Mouse (Mus musculus) brown adipose tissue, adult 24 weeks (tissue): ENCODE measurements around the gene Crygb. TPM values are rescaled to one million over a fixed set of nuclear protein-coding genes. Genes with fewer than 3 reads are reported as not detected.
"Not testable (repeated sequence)": the region's sequence is repeated elsewhere in the genome, so short reads cannot be mapped to it uniquely, and the experiment has no call there.

Experiments used
- H3K27ac ChIP-seq: fragments of 200-500 bp; replicated peaks from 2 replicates; pipeline ENCODE4 v1.5.1; 2012; ENCODE audit warnings: low read depth, mild to moderate bottlenecking, low read length
- H3K4me1 ChIP-seq: fragments of 200-500 bp; 2 replicates; pipeline ENCODE4 v1.6.1; 2012; ENCODE audit warnings: low read length, mixed read lengths; ENCODE audit not compliant: control insufficient read depth, insufficient read depth, insufficient read length
- H3K4me3 ChIP-seq: fragments of 200-500 bp; 2 replicates; pipeline ENCODE4 v1.5.1; 2012; ENCODE audit warnings: low read depth, mild to moderate bottlenecking, low read length, moderate library complexity; ENCODE audit not compliant: insufficient read depth
- polyA plus RNA-seq: library from polyadenylated mRNA; stranded (reverse); fragments of >200 nt; gene quantifications from 2 replicates; pipeline ENCODE4 v1.2.4, GENCODE M21; 2012; ENCODE audit not compliant: missing spikeins, insufficient read depth, insufficient read length

The Crygb gene
- polyA plus RNA-seq, 1 experiment: not detected

DNA sequence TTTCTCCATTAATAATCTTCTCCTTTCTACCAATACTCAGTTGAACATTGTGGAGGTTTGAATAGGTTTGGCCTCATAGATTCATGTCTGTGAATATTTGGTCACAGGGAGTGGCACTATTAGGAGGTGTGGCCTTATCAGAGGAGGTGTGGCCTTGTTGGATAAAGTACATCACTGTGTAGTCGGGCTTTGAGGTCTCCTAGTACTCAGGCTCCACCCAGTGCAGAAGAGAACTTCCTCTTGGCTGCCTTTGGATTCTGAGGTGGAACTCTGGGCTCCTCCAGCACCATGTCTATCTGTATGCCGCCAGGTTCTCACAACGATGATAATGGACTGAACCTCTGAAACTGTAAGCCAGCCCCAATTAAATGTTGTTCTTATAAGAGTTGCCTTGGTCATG, 14.9 kb upstream of the Crygb start:
- Histone ChIP-seq H3K4me1 (no peaks in the 10 kb centered on the region), H3K4me3 (no peak overlapping the region), H3K27ac (no peak overlapping the region)

DNA sequence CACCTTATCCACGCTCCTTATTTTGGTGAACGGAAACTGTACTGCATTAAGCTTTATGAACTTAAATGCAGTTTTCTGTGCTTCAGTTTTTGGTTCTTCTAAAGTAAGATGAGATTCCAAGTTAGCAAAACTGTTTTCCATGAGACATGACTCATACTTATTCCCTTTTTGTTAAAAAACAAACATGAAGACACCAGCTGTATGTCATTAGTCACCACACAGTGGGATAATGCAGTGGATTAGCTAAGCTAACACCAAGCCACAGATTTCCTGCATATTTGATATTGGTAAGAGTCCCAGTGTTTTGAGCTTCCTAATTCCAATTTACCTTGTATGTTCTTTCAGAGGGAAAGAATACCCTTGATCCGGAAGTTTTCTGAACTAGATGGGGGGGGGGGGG, 9.5 kb upstream of the Crygb start:
- Histone ChIP-seq H3K4me3 (no peak overlapping the region), H3K4me1 (no peaks in the 10 kb centered on the region), H3K27ac (no peak overlapping the region)

- Histone ChIP-seq H3K27ac (no peak overlapping the region), H3K4me1 (no peaks in the 10 kb centered on the region), H3K4me3 (no peak overlapping the region)
Observed at GRCm38 (mm10) chr1:65090370-65090769, 8.3 kb upstream of the Crygb start.

DNA sequence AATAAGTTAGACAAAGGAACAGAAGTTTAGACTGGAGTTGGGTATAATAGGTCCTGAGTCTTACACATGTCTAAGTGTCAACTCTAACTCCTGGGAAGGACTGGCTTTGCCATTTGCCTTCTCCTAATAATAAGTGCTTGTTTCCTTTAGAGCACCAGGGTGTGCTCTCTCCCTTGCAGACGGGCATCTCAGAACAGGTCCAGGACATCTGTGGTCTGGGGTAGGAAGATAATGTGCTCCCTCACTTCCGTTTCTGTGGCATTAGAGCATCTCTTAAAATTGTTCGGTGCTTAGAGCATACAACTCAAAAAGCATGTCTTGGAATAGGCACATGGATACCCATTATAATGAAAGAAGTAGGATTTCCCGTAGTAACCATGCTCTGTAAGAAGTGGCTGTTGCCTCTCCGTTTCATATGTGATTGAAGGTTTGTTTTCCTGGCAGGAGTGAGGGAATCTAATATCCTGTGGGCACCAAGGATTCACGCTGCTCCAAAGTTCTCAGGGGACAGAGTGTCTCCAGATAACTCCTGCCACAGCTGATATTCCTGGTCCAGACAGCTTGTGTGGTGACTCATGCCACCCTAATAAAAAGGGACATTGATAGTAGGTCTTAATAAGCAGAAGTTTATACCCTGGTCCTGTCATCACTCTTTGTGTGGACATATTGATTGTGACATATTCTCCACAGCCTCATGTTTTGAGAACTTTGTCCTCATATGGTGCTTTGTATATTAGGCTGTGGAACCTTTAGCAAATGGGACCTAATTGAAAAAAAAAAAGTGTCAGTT, 6.7 kb upstream of the Crygb start:
- no peak overlapping the region for H3K4me3 ChIP-seq
- no peaks in the 10 kb centered on the region for H3K4me1 ChIP-seq
- no peak overlapping the region for H3K27ac ChIP-seq

DNA sequence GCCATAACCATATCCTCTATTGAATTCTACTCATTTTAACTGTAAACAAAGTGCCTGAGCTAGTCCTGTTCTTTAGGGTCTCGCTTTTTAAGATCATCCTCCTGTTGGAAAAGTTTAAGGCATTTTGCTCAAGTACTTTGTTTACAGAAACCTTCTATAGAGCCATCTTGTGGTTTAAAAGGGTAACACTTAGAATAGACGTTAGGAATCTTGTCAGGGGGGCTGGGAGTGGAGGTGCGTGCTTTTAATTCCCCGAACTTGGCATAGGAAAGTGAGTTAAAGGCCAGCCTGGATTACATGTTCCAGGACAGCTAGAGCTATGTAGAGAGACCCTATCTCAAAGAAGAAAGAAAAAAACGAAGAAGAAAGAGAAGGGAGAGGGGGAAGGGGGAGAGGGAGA, 6.5 kb downstream of the Crygb start:
- Histone ChIP-seq H3K27ac (no peak overlapping the region), H3K4me1 (no peaks in the 10 kb centered on the region), H3K4me3 (no peak overlapping the region)

DNA sequence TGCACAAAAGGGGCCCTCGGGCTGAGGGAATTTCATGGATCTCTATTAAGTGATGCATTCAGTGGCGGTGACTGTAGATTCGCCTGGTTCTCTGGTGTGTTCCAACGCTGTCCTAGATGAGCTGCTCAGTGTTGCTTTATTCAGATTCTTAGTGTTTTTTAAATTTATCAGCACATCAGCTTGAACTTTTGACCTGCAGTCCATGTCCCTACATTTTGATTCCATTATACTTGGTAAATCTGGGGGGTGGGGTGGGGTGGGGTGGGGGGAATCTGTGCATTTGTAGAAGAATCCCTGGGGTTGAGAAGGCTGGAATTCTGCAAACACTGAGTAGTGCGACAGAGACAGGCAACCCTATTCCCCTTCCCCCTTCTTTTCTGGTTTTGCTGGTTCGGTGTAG, 8.5 kb downstream of the Crygb start, which contains the start of gene Crygc:
Gene Crygc (minus strand): TSS at position 101 of the 400 bp plus-strand sequence.
- Histone ChIP-seq H3K4me3 (no peak within 1 kb of the TSS), H3K4me1 (no peaks in the 10 kb centered on the region), H3K27ac (no peak within 1 kb of the TSS)

DNA sequence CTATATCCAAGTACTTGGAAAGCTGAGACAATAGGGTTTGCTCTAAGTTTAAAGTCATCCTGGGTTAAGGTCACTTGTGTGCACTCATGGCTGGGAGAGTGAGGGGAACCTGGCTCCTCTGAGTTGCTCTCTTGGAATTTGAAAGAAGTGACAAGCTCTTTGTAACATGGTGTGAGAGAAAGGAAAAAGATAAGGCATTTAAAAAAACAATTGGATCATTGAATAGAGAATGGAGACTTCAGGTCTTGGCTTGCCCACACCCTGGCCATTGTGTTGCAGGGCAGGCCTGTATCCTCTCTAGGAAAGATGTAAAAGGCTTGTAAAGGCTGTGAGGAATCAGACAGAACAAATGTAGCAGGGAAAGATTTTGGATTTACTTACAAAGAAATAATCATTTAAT, 14.2 kb downstream of the Crygb start:
- no peaks in the 10 kb centered on the region for H3K4me1 ChIP-seq
- H3K4me3 ChIP-seq: no peak overlapping the region
- no peak overlapping the region for H3K27ac ChIP-seq

- no peaks in the 10 kb centered on the region for H3K4me1 ChIP-seq
- H3K27ac ChIP-seq: no peak overlapping the region; the same call in 1 of the 2 replicates
- peak overlapping the region; percentile 35; the same call in 1 of the 2 replicates for H3K4me3 ChIP-seq
Observed at GRCm38 (mm10) chr1:65064201-65064600, 17.9 kb downstream of the Crygb start.

GRCm38 (mm10) chr1:65063352-65063751, 18.7 kb downstream of the Crygb start, which contains the start of gene Crygd:
TSS of gene Crygd (minus strand) at chr1:65063452.
- H3K4me1 ChIP-seq: no peaks in the 10 kb centered on the region
- H3K4me3 ChIP-seq: peak within 1 kb of the TSS; percentile 35; the same call in 1 of the 2 replicates
- no peak within 1 kb of the TSS; the same call in 1 of the 2 replicates for H3K27ac ChIP-seq

GRCm38 (mm10) chr1:65052140-65052539, 29.9 kb downstream of the Crygb start:
- Histone ChIP-seq H3K27ac (no peak overlapping the region), H3K4me3 (no peak overlapping the region), H3K4me1 (no peaks in the 10 kb centered on the region)

DNA sequence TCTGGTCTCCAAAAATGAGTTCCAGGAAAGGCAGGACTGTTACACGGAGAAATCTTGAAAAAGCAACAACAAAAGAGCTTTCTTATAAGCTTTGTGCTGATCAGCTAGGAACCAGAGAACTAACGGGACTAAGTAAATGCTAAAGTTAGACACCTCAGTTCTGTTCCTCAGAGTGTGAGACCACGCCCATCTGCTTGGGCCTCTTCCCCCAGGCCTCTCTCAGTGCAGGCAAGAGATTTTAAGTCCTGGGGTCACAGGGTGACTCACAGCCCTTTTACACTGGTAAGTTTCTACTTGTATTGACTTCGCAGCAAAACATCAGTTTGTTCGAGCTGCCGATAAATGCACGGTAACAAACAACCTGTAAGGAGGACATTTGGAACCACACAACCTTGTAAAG, 30.4 kb downstream of the Crygb start:
- Histone ChIP-seq H3K27ac (no peak overlapping the region), H3K4me1 (no peaks in the 10 kb centered on the region), H3K4me3 (no peak overlapping the region)

DNA sequence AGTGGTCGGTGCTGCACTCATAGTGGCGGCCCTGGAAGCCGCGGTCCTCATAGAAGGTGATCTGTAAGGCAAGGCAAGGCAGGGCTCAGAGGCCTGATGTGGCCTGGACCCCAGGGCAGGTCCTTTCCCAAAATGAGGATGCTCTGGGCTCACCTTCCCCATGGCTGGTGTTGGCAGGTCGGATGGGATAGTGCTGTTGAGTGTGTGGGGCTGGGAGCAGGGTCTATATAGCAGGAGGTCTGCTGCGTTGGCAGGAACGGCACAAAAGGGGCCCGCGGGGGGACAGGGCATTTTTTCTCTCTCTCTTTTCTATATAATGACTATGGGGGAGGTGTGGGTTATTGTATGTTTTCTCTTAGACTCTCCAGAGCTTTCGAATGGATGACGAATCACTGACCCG, 31.1 kb downstream of the Crygb start, which contains the start of gene Cryge:
Gene Cryge (minus strand): TSS at position 198 of the 400 bp plus-strand sequence.
- not testable (repeated sequence) for H3K4me3 ChIP-seq

DNA sequence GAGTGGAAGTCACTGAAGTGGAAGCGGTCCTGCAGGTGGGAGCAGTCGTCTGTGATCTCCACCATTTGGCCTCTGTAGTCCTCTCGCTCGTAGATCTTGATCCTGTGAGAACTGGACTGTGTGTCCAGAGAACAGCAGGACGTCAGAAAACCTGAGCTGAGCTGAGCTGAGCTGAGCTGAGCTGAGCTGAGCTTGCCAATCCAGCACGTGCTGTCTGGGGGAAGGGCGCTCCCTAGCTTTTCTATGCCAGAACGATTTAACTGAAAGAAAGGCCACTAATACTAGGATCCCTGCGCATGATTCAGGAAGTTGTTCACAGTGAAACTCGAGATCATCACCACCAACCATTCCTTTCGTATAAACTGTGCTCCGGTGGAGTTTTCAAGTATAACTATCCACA, 33.3 kb downstream of the Crygb start:
- Histone ChIP-seq H3K27ac (no peak overlapping the region), H3K4me3 (no peak overlapping the region), H3K4me1 (no peaks in the 10 kb centered on the region)

More for the DNA sequence above, 31.1 kb downstream of the Crygb start, which contains the start of gene Cryge:
- H3K27ac ChIP-seq, H3K4me1 ChIP-seq: not testable (repeated sequence)

DNA sequence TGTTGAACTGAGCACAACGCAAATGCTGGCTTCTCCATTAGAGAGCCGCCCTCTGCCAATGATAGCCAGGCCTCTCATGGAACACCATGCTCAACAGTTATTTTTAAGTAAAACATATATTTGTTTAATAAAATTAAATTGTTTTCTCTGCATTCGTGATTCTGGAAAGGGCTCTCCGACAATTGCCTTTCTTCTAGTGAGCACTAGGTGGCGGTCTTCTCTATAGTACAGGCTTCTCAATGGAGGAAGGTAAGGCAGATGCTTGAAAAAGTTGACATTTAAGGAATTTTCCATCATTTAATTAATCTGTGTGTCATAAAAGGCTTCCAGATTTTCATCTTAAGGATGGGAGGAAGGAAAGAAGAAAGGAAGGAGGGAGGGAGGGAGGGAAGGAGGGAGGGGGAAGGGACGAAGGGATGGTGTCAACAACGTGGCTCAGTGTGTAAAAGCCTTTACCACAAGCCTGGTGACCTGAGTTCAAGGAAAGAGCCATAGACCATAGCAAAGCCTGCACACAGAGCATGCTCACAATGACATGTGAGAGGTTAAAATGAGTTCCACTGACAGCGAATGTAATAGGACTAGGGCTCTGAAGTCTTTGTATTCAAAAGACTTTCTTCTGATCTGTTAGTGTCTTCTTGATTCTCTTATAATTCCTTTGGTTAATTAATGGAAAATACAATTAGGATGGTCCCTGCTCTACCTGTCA, 35.5 kb downstream of the Crygb start:
- H3K4me3 ChIP-seq: no peak overlapping the region

DNA sequence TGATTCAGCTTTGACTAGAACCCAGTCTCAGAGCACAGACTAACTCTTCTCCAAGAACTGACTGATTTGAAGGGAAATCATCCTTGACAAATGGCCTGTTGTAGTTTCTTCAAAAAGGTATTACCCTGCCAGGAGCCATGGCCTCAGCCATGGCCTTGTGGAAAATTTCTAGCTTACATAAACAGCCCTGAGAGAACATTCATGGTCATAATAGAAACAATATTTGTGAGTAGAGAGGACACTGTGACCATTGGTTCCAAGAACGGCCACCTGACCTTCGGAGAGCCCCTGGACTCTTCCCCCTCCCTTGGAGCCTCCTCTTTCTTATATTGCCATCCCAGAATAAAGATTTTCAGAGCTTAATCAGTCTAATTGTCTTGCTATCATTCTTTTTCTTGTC, 38.7 kb downstream of the Crygb start:
- Histone ChIP-seq H3K4me1 (no peaks in the 10 kb centered on the region), H3K4me3 (no peak overlapping the region), H3K27ac (no peak overlapping the region)

More for the DNA sequence above, 35.5 kb downstream of the Crygb start:
- Histone ChIP-seq H3K4me1 (no peaks in the 10 kb centered on the region), H3K27ac (no peak overlapping the region)
